Mouse (Mus musculus) T-helper 17 cell (primary cell): Measurements from ENCODE around the gene 1700010B08Rik.

Experiments used
- in situ Hi-C, 2 experiments: fragments of 300-600 bp; cut with MboI, MseI; formaldehyde crosslinking; loops; 1 replicate in 1 of 2; 2 replicates in 1 of 2; pipeline ENCODE4 v1.15.1; 2025; ENCODE audit warnings: high pct_unique_total_duplicates in 2 of 2

Gene 1700010B08Rik

GRCm38 (mm10) chr2:173722251-173722857, 3.1 kb downstream of the 1700010B08Rik start:
- in situ Hi-C loops, result no loop called here

GRCm38 (mm10) chr2:173724382-173724781, 5.2 kb downstream of the 1700010B08Rik start:
- in situ Hi-C loops, result no loop called here

GRCm38 (mm10) chr2:173724940-173725807, 6.0 kb downstream of the 1700010B08Rik start:
- in situ Hi-C loops, result no loop called here

GRCm38 (mm10) chr2:173725819-173726218, 6.6 kb downstream of the 1700010B08Rik start:
- in situ Hi-C loops, result no loop called here

GRCm38 (mm10) chr2:173730444-173730966, 11.3 kb downstream of the 1700010B08Rik start:
- in situ Hi-C loops, result no loop called here

GRCm38 (mm10) chr2:173734426-173734825, 15.2 kb downstream of the 1700010B08Rik start:
- in situ Hi-C loops, result no loop called here

GRCm38 (mm10) chr2:173737222-173737989, 18.2 kb downstream of the 1700010B08Rik start, which contains the start of gene Vapb:
Gene Vapb (plus strand): TSS chr2:173737511.
- in situ Hi-C loops, result loop anchor here in 1 of 2 experiments (5.0 kb wide), 1 partner anchor 80 kb away; the partner anchor contains the start of gene Rab22a

- in situ Hi-C loops, result loop anchor here in 1 of 2 experiments (5.0 kb wide), 1 partner anchor 81 kb away; the partner anchor contains the start of gene Rab22a
Measured at GRCm38 (mm10) chr2:173738232-173738631, 19.0 kb downstream of the 1700010B08Rik start.

- in situ Hi-C loops, result loop anchor here in 1 of 2 experiments (5.0 kb wide), 1 partner anchor 82 kb away; the partner anchor contains the start of gene Rab22a
Measured at GRCm38 (mm10) chr2:173739107-173739506, 19.9 kb downstream of the 1700010B08Rik start.

GRCm38 (mm10) chr2:173742090-173742489, 22.9 kb downstream of the 1700010B08Rik start:
- in situ Hi-C loops, result loop anchor here in 1 of 2 experiments (5.0 kb wide), 1 partner anchor 85 kb away; the partner anchor contains the start of gene Rab22a

GRCm38 (mm10) chr2:173742744-173743143, 23.5 kb downstream of the 1700010B08Rik start:
- in situ Hi-C loops, result loop anchor here in 1 of 2 experiments (5.0 kb wide), 1 partner anchor 85 kb away; the partner anchor contains the start of gene Rab22a

GRCm38 (mm10) chr2:173744070-173744815, 25.0 kb downstream of the 1700010B08Rik start:
- in situ Hi-C loops, result loop anchor here in 1 of 2 experiments (5.0 kb wide), 1 partner anchor 87 kb away; the partner anchor contains the start of gene Rab22a

- in situ Hi-C loops, result no loop called here
Measured at GRCm38 (mm10) chr2:173748961-173749659, 29.9 kb downstream of the 1700010B08Rik start.

- in situ Hi-C loops, result no loop called here
Measured at GRCm38 (mm10) chr2:173755433-173756144, 36.4 kb downstream of the 1700010B08Rik start.

GRCm38 (mm10) chr2:173757624-173758155, 38.5 kb downstream of the 1700010B08Rik start:
- in situ Hi-C loops, result no loop called here

- in situ Hi-C loops, result loop anchor here in 1 of 2 experiments (10.0 kb wide), 1 partner anchor 176 kb away; no protein-coding TSS in a partner anchor
Measured at GRCm38 (mm10) chr2:173760607-173761006, 41.4 kb downstream of the 1700010B08Rik start.

GRCm38 (mm10) chr2:173764629-173765028, 45.4 kb downstream of the 1700010B08Rik start:
- in situ Hi-C loops, result loop anchor here in 1 of 2 experiments (10.0 kb wide), 1 partner anchor 180 kb away; no protein-coding TSS in a partner anchor

- in situ Hi-C loops, result loop anchor here in 1 of 2 experiments (10.0 kb wide), 1 partner anchor 183 kb away; no protein-coding TSS in a partner anchor
Measured at GRCm38 (mm10) chr2:173767959-173768595, 48.9 kb downstream of the 1700010B08Rik start.
